Mouse (Mus musculus): Measurements from ENCODE around the gene Gemin7.
"Not testable (repeated sequence)": the region's sequence is repeated elsewhere in the genome, so short reads cannot be mapped to it uniquely, and the experiment has no call there.

Gemin7 gene

DNA sequence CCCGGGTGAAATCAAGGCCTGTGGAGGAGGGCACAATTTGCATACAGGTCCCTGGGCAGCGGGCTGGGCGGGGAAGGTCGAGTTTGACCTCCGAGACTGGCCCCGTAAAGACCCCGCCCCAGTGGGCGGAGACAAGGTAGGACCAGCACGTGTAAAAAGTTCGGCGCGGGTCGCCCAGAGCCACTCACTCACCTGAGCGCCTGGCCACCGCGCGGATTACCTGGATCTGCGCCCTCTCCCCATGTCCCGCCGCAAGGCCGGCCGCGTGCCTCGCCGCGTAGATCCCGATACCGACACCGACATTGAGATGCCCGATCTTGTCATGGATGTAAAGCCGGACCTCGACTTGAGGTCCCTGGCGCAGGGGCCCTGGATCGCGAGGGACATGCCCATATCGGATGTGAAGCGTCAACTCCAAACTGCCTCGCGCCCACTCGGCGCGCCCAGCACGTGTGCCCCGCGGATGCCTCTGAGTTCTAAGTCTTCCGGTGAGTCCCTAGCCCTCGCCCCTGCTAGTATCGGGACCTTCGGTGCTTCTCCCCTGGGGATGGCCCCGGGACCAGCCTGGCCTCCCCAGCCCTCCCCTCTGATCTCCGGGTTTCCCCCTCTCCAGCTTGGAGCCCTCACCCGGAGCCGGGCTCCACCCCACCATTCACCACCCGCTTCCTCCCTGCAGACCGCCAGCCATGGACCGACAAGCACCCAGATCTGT is at the start of gene Gemin7, which contains the start of gene Zfp296:
Gemin7 (minus strand) TSS at position 455 of the 712 bp plus-strand sequence.
Zfp296 (plus strand) TSS at position 147 of the 712 bp plus-strand sequence.
- no peak for DNase-seq (ENCODE audit: low spot score)

DNA sequence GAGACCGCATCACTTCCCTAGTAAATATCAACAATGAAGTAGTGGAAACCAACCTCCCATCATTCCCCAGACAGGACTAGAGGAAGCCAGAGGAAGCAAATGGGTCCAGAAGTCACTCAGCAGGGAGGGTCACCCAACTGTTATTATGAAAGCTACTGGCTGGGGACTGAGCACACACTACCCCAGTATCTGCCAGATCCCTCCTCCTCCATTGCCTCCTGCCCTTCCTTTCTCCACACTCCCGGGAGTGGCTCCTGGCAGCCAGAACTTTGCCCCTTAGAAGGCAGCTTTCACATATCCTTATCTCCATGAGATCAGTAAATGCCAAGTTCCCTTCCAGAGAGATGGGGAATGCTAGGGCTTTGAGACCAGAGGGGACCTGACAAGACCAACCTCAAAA is 46.0 kb upstream of the Gemin7 start:
- no peak for DNase-seq (ENCODE audit: low spot score)

DNA sequence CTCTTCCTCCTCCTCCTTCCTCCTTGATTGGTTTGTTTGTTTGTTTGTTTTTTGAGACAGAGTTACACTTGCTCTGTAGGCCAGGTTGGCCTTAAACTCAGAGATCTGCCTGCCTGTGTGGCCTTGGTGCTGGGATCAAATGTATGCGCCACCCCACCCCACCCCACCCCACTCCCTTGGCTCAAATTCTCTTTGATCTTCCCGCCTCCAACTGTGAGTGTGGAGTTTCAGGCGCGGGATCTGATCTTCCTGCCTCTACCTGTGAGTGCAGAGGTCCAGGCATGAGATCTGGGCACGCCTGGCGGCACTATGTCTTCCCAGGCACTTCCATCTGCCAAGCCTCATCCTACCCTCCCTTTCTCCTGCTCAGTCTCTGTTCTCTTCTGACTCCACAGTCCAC is 44.8 kb upstream of the Gemin7 start:
- no peak for DNase-seq (ENCODE audit: low spot score)

DNA sequence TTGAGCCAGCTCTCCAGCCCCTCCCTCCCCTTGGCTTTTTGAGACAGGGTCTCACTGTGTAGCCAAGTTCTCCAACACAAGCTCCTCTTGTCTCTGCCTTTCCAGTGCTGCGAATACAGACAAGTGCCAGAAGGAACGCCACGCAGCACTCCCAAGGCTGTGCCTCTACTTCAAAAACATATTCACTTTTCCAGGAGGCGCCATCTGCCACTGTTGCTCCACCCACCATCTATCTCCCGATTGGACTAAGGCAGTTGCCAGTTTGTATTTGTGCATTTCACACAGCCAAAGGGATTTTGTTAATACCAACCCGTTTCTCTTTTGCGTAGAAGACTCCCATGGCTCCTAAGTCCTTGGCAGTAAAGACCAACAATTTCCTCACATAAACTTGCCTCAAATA is 43.4 kb upstream of the Gemin7 start:
- no peak for DNase-seq (ENCODE audit: low spot score)

DNA sequence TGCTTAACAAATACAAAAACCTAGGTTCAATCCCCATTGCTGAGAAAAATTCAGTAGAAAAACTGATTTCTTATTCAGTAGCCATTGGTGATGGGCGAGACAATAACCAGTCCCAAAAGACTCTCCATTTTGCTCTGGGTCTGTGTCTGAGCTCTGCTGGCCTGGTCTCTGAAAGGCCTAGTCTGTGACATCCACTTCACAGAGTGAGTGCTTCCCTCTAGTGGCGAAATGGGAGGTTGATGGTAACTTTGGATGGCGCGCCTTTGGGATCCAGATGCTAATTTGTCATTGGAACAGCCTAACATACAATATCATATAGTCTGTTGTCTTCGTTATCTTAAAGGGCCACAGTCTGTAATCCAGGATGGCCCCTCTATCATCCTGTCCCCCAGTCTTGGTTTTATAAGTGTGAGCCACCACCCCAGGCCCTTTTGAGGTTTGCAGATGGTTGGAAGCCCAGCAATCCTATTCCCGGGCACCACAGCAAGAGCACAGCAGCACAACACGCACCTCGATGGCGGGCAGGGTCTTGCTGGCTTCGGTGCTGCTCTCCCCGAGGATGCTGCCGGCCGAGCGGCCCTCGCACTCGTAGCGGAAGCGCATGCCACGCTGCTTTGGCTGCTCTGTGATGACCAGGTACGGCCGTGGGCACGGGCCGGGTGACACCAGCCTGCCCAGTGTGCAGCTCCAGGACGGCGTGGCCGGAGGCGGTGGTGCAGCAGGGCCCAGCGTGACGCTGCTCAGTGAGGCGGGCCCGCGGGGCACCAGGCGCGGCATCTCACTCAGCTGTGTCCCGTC is 41.8 kb upstream of the Gemin7 start:
- DNase-seq (ENCODE audit: low spot score) = peak; percentile 57

DNA sequence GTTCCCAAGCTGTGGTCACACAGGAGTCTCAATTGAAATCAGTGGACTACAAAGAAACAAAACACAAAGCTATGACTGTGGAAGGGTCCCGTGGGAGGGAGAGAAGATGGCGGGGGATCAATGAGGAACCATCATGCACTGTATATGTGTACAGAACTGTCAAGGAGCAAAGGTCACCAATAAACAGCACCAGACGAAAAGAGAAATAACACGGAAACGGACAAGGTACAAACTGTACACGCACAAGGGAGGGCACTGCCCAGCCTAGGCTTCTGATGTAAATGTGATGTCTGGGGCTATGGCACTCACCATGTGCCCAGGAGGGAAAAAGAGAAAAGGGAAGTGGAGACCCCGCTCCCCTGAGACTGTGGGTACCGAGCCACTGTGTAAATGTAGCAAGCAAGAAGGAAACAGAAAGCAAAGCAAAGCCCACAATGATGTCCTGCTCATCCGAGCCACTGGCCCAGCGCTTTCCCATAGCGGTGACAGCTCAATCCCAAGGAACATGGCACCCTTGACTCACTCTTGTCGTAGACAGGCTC is 37.7 kb upstream of the Gemin7 start:
- DNase-seq (ENCODE audit: low spot score) = no peak

DNA sequence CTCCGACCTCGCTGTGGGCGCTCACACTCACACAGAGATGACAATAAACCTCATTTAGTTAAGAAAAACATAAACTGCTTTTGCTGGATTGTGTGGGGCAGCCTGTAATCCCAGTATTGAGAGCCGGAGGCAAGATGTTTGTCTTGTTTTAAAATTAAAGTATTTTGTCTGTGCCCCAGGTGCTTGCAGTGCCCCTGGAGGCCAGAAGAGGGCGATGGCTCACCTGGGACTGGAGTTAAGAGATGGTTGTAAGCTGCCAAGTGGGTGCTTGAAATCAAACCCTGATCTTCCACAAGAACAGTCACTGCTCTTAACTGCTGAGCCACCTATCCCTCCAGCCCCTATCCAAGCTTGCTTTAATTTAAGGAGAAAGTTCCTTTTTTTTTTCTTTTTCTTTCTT is 33.6 kb upstream of the Gemin7 start:
- no peak for DNase-seq (ENCODE audit: low spot score)

DNA sequence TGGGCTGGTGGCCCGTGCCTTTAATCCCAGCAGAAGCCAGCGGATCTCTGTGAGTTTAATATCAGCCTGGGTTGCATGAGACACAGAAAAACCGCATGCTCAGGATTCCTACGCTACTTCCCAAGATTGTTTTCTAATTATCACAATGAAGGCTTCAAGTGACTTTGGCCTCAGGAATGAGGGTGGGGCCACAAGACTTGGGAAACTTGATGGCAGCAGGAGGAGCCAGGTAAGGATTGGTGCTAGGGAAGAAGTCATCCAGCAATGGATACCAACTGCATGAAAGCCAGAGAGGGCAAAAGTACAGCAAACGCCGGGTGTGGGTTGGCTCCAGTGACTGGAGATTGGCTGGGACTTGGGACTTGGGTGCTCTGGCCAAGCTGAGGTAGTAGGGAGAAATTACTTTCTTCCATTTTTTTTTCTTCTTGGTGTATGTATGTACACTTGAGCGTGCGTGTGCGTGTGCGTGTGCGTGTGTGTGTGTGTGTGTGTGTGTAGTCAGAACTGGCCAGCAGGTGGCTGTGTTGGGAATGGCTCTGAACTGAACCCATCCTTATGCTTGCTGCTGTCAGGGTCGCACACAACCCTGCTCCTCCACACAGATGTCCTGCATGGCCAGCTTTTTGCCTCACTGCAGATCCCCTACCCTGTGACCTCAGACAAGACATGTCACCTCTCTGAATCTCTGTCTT is 32.4 kb upstream of the Gemin7 start:
- DNase-seq (ENCODE audit: low spot score) = no peak

DNA sequence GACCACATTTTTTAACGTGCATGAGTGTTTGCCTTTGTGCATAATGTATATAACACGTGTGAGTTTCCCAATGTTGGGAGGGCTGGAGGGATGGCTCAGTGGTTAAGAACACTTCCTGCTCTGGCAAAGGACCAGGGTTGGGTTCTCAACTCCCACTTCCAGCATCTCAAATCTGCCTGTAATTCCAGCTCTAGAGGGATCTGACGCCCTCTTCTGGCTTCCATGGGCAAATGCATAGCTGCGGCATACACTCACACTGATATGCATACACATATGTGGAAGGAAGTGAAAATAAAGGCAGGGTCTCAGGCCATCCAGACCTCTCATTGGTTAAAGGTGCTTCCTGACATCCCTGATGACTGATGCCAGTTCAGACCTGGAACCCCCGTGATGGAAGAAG is 29.9 kb upstream of the Gemin7 start:
- DNase-seq (ENCODE audit: low spot score) = no peak

DNA sequence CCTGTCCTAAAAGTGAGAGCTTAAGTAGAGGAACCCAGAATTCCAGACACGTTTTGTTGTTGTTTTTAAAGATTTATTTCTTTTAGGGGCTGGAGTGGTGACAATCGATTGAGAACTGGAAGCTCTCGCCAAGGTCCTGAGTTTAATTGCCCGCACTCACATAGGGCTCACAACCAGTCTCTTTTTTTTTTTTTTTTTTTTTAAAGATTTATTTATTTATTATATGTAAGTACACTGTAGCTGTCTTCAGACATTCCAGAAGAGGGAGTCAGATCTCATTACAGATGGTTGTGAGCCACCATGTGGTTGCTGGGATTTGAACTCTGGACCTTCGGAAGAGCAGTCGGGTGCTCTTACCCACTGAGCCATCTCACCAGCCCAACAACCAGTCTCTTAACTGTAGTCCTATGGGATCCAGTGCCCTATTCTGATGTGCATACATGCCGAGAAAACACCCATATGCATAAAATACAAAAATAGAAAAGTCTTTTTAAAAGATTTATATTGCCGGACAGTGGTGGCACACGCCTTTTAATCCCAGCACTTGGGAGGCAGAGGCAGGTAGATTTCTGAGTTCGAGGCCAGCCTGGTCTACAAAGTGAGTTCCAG is 27.3 kb upstream of the Gemin7 start:
- DNase-seq (ENCODE audit: low spot score) = not testable (repeated sequence)

DNA sequence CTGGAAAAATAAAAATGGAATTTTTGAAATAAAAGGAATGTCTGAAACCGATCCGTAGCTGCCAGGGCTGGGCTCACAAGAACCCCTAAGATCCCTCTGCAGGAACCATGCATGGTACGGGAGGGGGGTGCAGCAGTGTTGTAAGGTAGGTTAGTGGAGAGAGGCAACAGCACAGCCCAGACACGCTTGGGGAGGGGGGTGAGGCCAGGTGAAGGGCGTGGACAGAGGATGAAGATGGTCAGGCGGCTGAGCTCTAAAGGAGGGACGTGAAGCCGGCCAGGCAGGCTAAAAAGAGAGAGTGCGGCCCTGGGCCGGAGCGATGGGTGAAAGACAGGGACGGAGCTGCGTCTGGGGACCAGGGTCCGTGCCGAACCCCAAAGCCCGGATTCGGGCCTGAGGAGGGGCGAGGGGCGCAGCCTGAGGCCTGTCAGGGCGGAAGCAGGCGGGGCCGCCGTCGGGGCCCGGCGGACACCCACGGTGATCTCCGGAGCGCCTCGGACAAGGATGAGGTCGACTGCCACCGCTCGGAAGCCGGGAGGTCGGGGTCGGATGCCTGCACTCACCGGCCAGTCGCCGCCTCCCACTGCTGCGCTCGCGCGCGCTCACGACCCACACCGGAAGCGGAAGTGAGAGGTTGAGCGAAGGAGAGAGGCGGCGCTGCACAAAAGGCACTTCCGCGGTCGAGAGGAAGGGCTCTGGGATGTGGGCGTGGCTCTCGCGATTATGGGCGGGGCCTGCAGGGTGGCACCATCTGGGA is 26.6 kb upstream of the Gemin7 start, which contains the start of gene Clasrp:
Clasrp (minus strand) TSS at position 638 of the 757 bp plus-strand sequence.
- DNase-seq (ENCODE audit: low spot score) = peak; percentile 95

DNA sequence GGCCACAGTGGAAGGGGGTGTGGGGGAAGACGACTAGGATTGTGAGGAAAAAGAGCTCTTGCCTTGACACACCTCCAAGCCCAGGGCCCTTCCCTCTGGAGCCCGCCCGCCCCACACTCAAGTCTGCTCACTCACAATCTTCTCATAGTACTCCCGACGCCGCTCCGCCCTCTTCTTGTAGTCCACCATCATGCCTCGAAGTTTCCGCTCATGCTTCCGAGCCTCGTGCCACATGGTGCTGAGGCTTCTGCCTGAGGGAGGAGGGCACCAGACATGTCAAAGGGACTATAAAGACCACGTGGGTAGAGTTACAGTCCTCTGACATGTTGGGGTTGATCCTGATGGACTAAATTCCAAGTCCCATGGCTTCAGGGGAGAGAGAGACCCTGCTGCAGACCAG is 25.7 kb upstream of the Gemin7 start:
- DNase-seq (ENCODE audit: low spot score) = no peak

DNA sequence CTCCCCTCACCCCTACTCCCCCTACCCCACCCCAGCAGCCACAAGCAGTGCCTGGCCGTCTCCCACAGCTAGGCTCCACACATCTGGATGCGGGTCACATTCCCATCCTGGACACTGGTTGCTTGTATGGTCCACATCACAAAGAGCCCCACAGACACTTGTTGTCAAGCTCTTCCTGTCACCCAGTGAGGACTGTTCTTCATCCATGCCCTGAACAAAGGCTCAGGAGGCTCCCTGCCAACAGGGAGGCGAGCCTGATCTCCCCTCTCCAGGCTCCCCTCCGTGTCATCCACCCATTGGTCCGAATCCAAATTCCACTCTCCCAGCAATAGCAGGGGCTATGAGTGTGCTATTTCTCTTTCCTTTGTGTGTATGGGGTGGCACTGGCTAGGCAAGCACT is 23.2 kb upstream of the Gemin7 start:
- DNase-seq (ENCODE audit: low spot score) = no peak

DNA sequence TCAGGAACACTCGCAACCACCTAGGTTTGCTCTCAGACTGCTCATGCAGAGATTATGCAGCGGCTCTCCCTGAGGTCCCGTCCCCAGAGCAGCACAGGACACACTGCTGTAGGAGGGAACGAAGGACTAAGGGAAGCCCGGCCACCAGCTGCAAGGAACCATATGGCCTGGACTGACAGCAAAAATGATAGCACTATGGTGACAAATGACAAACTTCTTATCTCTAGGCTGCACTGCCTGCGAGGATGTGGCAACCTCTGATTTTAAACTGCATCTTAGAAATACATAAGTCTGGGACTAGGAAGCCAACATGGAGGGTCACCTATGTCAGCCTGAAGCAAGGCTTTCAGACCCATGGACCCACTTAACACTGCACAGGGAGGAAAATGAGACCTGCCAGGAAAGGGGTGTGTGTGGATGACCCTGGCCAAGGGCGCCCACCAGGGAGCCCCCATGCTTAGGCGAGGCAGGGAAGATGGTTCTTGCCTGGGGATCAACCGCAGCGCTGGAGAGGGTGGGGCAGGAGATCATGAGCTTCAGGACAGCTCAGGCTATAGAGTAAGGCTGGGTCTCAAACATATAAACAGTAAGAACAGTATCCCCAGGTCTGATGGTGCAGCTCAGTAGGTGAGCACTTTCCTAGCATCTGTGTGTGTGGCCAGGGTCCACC is 15.8 kb upstream of the Gemin7 start:
- DNase-seq (ENCODE audit: low spot score) = no peak

DNA sequence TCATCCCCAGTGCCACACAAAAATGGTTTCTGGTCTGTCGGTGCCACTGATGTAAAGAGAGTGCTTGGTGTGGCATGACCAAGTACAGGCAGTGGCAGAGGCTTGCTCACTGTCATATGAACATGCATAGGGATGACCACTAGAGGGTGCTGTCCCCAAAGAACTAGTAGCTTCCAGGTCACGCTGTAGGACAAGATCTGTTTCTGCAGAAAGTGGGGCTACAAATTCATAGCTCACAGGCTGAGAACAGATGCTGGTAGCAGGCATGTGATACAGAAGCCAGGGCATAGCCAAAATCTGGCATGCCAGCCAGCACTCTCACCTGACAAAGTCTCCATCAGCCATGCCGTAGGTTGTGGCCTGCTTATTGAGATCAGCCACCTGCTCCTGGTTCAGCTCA is 12.5 kb upstream of the Gemin7 start:
- DNase-seq (ENCODE audit: low spot score) = no peak

DNA sequence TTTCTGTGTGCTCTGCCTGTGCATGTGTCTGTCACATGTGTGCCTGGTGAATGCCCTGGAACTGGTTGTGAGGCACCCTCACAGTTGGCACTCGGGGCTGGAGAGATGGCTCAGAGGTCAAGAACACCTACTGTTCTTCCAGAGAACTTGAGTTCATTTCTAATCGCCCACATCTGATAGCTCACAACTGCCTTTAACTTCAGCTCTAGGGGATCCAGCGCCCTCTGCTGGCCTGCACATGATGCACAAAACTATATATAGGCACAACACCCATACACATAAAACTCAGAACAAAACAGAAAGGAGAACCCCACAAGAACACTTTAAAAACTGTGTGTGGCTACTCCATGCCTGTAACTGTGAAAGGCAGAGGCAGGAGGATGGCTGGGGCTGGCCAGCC is 11.8 kb upstream of the Gemin7 start:
- DNase-seq (ENCODE audit: low spot score) = peak; percentile 48

DNA sequence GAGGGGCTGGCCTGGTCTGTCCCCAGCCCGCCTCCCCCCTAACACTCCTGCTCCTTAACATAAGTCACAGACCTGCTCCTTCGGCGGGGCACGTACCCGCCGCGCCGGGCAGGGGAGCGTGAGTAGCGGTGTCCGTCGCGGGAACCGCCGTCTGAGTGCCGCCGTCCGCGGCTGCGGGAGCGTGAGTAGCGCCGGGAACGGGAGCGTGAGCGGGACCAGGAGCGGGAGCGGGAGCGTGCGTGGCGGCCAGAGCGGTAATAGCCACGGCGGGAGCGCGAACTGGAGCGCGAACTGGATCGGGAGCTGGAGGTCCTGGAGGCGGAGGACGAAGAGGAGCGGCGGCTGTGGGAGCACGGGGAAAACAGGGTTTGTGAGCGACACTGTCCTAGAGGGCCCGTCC is 8.9 kb upstream of the Gemin7 start:
- no peak for DNase-seq (ENCODE audit: low spot score)

DNA sequence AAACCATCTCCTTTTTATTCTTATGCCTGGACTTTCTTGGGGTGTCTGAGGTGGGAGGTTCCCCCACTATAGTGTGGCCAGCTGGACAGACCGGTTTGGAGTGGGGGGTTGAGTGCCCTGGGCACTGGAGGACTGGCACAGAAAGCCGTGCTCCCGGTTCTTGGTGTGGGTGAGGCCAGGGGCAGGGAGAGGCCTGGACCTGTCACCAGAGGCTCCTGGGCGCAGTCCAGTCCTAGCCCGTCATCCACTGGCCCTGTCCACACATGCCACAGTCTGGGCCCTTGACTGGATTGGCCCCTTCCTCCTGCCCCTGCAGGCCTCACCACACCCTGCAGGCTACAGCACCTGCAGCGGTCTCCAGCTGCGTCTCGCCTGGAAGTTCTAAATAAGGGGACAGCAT is 3.2 kb upstream of the Gemin7 start:
- DNase-seq (ENCODE audit: low spot score) = no peak

DNA sequence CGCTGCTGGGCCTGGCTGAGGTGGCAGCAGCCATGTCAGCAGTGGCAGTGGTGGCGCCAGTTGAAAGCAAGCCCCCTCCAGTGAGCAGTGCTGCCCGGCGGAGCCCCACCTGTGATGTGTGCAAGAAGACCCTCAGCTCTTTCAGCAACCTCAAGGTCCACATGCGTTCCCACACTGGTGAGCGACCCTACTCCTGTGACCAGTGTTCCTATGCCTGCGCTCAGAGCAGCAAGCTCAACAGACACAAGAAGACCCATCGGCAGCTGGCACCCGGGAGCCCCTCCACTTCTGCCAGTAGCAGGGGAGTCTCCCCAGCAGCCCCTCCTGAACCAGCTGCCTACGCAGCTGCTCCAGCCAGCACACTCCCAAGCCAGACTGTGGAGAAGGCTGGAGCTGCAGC is 2.4 kb upstream of the Gemin7 start:
- DNase-seq (ENCODE audit: low spot score) = no peak

DNA sequence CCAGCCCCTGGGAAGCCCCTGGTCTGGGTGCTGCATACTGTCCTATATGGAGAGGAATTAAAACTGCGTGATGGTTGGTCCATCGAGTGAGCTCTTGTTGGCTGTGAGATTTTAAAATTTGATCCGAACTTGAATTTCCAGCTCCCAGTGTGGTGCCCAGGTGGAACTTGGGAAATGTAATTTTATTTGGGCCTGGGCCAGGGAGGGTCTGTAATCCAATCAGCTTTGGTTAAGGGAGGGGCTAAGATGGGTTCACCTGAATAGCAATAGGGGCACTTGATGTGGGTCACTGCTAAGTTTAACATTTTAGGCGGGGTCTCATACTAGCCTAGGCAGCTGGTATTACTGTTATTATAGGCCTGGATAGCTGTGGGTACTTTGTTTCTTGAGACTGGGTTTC is 1.0 kb upstream of the Gemin7 start:
- DNase-seq (ENCODE audit: low spot score) = no peak

DNA sequence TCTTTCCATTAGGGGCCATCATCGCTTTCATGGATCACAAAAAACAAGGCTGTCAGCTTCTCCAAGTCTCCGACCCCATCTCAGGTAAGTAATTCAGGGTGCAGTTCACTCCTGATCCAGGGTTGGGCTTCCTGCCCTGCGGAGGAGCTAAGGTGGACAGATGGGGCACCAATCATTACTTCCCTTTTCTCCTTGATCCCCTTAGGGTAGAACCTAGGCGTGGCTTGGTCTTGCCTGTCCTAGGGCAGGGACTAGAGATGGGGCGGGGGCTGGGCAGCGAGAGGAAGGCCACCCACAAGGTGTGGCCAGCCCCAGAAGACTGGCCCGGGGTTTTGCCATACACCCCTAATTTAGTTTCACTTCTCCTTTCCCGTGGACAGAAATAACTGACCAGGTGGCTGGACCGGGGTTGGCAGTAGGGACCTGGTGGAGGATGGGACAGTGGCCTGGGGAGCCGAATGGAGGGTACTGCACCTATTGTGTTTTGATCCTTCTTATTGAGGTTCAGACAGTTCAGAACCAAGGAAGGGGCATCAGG is 551 bp upstream of the Gemin7 start:
- no peak for DNase-seq (ENCODE audit: low spot score)
